Mouse (Mus musculus) left cerebral cortex, postnatal 10 days (tissue): ENCODE data around the gene Klhl9. TPM values are rescaled to one million over a fixed set of nuclear protein-coding genes. Genes with fewer than 3 reads are reported as not detected.

Experiments used
- DNase-seq, 2 experiments: peaks; one replicate each; pipeline ENCODE4 v3.0.0; 2021 to 2022; ENCODE audit warnings: low spot score in 2 of 2, mixed read lengths in 1 of 2; ENCODE audit errors: extremely low spot score in 1 of 2
- intact Hi-C: fragments of 180-260 bp; cut with DNase I; formaldehyde crosslinking; loops from one replicate; pipeline ENCODE4 v1.15.1; 2025
- total RNA-seq, 2 experiments: library from RNA; stranded (reverse); gene quantifications; 2 replicates each; pipeline ENCODE4 v1.2.3; 2021

Gene Klhl9
- total RNA-seq, 2 experiments from 2014 or later = 105 to 107 TPM

DNA sequence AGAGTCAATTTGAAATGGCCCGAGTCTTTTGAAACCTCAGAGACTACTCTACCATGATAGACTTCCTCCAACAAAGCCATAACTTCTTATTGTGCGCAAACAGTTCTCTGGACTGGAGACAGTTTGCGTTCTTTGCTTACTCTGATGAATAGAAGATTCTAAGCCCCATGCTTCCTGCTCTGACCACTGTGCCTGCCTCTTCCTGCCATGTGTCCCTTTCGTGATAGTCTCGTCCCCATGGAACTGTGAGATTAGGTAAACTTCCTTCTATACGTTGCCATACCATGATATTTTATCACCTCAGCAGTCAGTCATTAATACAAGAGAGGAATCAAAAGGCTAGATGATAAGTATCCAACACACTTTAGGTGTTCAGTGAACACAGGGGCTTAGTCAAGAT is 4.5 kb upstream of the Klhl9 start:
- DNase-seq = no peak
- intact Hi-C loops = no loop called here

GRCm38 (mm10) chr4:88723497-88724090 is 1.3 kb upstream of the Klhl9 start:
- intact Hi-C loops = no loop called here
- no peak for DNase-seq

DNA sequence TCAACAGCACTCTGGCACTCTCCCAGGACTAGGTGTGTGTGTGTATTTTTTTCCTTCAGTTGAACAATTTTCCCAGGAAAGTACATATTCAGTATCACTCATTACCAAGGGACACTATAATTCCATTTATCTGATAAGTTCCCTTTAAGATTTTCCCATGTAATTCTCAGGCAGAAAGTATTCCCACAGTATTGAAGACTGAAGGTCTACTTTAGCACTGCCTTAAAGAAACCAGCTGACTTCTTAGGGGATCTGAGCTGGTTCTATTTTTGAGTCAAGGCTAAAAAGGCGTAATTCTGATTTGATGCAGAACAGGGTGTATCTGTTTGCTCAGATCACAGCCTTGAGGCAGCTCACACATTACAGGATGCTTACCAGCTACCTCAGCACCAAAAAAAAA is 3.5 kb downstream of the Klhl9 start:
- intact Hi-C loops = no loop called here
- no peak for DNase-seq

DNA sequence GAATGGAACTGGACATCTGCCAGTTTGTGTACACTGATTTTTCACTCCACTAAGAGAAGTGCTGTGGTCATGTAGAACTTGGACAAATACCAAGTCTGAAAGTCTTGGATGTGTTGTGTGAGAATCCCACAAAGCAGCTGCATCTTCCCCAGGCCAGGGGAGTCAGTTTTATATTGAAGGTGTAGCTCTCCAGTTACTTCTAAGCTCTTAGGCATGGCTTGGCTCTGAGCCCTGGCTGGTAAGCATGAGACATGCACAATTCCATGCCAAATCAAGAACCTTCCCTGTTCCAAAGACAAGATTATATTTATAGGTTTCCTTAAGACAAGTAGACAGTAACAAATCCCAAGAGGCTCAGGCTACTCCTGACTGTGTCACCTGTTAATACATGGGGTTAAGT is 7.2 kb downstream of the Klhl9 start:
- intact Hi-C loops = no loop called here
- no peak for DNase-seq

DNA sequence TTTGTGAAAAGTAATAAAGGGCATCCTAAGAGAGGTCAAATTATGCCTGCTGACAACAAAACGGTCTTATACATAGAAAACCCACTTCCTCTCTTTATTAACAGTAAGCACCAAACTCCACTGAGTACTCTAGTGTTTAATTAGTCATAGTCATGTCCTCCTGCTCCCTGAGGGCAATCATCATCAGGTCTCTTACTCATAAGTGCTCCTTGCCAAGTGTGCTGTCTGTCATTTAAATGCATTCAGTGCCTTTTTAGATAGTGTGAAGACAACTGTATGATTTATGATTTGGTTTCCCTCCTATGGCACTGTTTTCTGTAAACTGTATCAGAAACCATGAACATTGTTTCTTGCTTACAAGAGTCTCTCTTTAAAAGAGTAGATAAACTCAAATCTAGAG is 8.0 kb downstream of the Klhl9 start:
- DNase-seq = no peak
- intact Hi-C loops = no loop called here

- intact Hi-C loops = no loop called here
Observed at GRCm38 (mm10) chr4:88707128-88707826, 15.0 kb downstream of the Klhl9 start.

GRCm38 (mm10) chr4:88705924-88706323 is 16.3 kb downstream of the Klhl9 start:
- no peak for DNase-seq
- intact Hi-C loops = no loop called here

More at GRCm38 (mm10) chr4:88707128-88707826, 15.0 kb downstream of the Klhl9 start:
- no peak for DNase-seq

GRCm38 (mm10) chr4:88699301-88699700 is 23.0 kb downstream of the Klhl9 start:
- intact Hi-C loops = loop anchor here (5.0 kb wide), 1 partner anchor 38 kb away; no protein-coding TSS in a partner anchor
- no peak for DNase-seq

GRCm38 (mm10) chr4:88698781-88699180 is 23.5 kb downstream of the Klhl9 start:
- DNase-seq = no peak
- intact Hi-C loops = loop anchor here (5.0 kb wide), 1 partner anchor 39 kb away; no protein-coding TSS in a partner anchor

GRCm38 (mm10) chr4:88697753-88698152 is 24.5 kb downstream of the Klhl9 start:
- DNase-seq = no peak
- intact Hi-C loops = loop anchor here (5.0 kb wide), 1 partner anchor 40 kb away; no protein-coding TSS in a partner anchor

GRCm38 (mm10) chr4:88697108-88697507 is 25.2 kb downstream of the Klhl9 start:
- intact Hi-C loops = loop anchor here (5.0 kb wide), 1 partner anchor 40 kb away; no protein-coding TSS in a partner anchor
- DNase-seq = no peak

GRCm38 (mm10) chr4:88696237-88696884 is 25.9 kb downstream of the Klhl9 start:
- peak; percentile 63 to 75 for DNase-seq
- intact Hi-C loops = loop anchor here (5.0 kb wide), 1 partner anchor 41 kb away; no protein-coding TSS in a partner anchor

- intact Hi-C loops = no loop called here
- no peak for DNase-seq
Observed at GRCm38 (mm10) chr4:88693392-88693791, 28.9 kb downstream of the Klhl9 start.

GRCm38 (mm10) chr4:88692537-88692936 is 29.7 kb downstream of the Klhl9 start:
- intact Hi-C loops = no loop called here
- no peak for DNase-seq

DNA sequence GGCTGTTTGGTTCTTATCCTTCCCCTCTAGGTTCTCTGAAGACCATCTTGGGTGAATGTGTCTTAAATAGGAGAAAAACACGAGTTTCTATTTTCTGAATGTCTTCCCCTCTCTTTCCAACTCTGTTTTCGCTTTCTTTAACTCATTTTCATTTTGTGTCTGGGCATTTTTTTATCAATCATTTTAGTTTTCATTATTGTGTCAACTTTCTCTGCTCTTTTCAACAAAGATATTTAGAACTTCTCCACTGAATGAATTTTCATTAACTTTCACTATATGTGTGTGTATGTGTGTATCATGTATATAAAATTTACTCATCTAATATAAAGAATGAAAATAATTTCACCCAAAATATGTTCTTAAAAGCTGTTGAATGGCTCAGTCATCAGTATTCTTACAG is 31.0 kb downstream of the Klhl9 start, which contains the start of gene Ifnab:
Gene Ifnab, minus strand, starts transcription at position 101 of the 400 bp plus-strand sequence.
- DNase-seq = no peak
- intact Hi-C loops = no loop called here

GRCm38 (mm10) chr4:88683812-88684211 is 38.5 kb downstream of the Klhl9 start, which contains the start of gene Ifna2:
Gene Ifna2 (minus strand): TSS chr4:88683912.
- DNase-seq = no peak
- intact Hi-C loops = loop anchor here (10.0 kb wide), 1 partner anchor 141 kb away; the partner anchor contains the start of gene Ifna6

DNA sequence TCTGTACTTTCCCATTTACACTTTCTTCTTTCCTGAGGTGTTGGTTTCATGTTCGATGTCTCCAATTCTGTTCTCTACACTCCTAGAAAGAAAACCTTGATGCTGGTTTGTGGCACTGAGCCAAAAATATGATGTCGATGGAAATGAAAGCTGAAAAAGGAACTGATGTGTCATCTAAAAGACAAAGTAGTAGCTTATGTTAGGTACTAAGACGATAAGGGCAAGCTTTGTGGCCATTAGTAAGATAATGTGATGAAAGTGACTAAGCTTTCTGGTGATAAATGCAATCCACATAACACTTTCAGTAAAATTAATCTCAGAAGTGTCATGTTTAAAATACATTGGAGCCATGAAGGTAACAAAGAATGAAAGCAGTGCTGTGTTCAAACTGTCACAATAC is 40.9 kb downstream of the Klhl9 start:
- intact Hi-C loops = loop anchor here (10.0 kb wide), 1 partner anchor 143 kb away; the partner anchor contains the start of gene Ifna6
- no peak for DNase-seq

DNA sequence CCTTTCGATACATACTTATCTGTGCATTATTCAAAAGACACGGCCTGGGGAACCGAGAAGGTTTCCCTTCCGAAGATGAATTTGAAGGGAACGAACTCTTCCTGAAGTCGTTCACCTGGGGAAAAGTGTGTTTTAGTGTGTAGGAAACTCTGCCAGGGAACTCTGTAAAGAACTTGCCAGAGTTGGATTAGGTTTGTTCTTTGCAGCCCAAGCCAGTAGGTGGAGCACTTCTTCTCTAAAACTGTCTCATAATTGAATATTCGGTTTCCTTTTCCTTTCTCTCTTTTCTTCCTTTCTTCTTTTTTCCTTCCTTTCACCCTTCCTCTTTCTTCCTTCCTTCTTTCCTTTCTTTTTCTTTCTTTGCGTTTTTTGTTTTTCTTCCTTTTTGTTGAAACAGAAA is 41.9 kb downstream of the Klhl9 start:
- DNase-seq = no peak

DNA sequence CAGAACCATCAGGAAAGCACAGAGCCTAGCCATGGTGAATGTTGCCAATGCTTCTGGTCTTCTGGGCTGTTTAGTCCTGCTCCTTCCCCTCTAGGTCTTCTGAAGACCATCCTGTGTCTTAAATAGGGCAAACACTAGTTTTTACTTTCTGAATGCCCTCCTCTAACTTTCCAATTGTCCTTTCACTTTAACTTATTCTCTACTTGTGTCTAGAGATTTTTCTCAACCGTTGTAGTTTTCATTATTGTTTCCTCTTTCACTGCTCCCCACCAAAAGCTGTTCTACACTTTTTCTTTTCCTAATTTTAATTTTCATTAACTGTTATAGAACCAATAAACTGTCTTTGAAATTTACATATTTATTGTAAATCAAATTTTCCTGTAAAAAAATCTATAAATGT is 45.4 kb downstream of the Klhl9 start, which contains the start of gene Ifna16:
Gene Ifna16, minus strand, starts transcription at position 101 of the 400 bp plus-strand sequence.
- intact Hi-C loops = no loop called here
- DNase-seq = no peak

More for the DNA sequence above, 41.9 kb downstream of the Klhl9 start:
- intact Hi-C loops = loop anchor here (10.0 kb wide), 1 partner anchor 144 kb away; the partner anchor contains the start of gene Ifna6
